Mouse (Mus musculus) embryonic facial prominence, embryonic 10.5 days (tissue): ENCODE results near the gene Ina. TPM values are rescaled to one million over a fixed set of nuclear protein-coding genes. Genes with fewer than 3 reads are reported as not detected.

Source experiments
- DNase-seq: peaks from one replicate; pipeline ENCODE4 v3.0.0-alpha.2; 2017; ENCODE audit warnings: low spot score
- H3K27ac ChIP-seq: fragments of 300-500 bp; sonication (generic); replicated peaks from 2 replicates; pipeline ENCODE4 v1.5.1; 2016; ENCODE audit warnings: mild to moderate bottlenecking
- H3K27me3 ChIP-seq: fragments of 300-500 bp; sonication (generic); replicated peaks from 2 replicates; pipeline ENCODE4 v1.6.1; 2016; ENCODE audit warnings: low read depth, mild to moderate bottlenecking; ENCODE audit not compliant: poor library complexity, severe bottlenecking
- H3K36me3 ChIP-seq: fragments of 300-500 bp; sonication (generic); replicated peaks from 2 replicates; pipeline ENCODE4 v1.6.1; 2016; ENCODE audit warnings: mild to moderate bottlenecking, moderate library complexity
- H3K4me1 ChIP-seq: fragments of 300-500 bp; sonication (generic); 2 replicates; pipeline ENCODE4 v1.6.1; 2016
- H3K4me3 ChIP-seq: fragments of 300-500 bp; sonication (generic); 2 replicates; pipeline ENCODE4 v1.5.1; 2016; ENCODE audit warnings: mild to moderate bottlenecking, moderate library complexity
- H3K9me3 ChIP-seq: fragments of 300-500 bp; sonication (generic); 2 replicates; pipeline ENCODE4 v1.6.1; 2016; ENCODE audit warnings: mild to moderate bottlenecking
- WGBS: fragments of 180-500 bp; shearing (Covaris S2); methylation state at CpG from one replicate; pipeline ENCODE4 v1.1.7; 2016; 5-methylcytosine and 5-hydroxymethylcytosine counted together
- polyA plus RNA-seq: library from polyadenylated mRNA; unstranded; fragments of >200 nt; fragmentation: Nextera tagmentation; extraction: Ambion mirVana; gene quantifications from 2 replicates; pipeline ENCODE4 v1.2.1, GENCODE M21; 2016

Ina gene
- polyA plus RNA-seq, 1 experiment from 2014 or later, result 24.3 TPM

DNA sequence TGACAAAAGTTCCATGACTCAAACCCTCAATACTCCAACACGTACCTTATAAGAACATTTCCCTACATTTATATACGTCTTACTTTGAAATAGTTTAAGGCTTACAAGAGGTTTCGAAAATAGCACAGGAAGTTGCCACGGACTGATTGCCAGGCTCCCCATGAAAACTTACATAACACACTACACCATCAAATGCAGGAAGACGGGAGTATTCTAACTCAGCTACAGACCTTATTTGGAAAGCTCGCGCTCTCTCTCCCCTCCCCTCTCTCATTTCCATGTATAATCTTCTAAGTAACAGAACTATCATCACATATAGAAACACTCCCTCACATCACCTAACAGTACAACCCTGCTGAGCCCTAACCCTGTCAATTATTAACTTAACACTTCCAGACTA, 5.1 kb upstream of the Ina start:
- Histone ChIP-seq H3K9me3 (no peaks in the 10 kb centered on the region), H3K36me3 (no peaks in the 10 kb centered on the region), H3K27ac (no peak overlapping the region), H3K27me3 (peaks cover 33% of the 10 kb centered on the region), H3K4me3 (no peak overlapping the region), H3K4me1 (peaks cover 4% of the 10 kb centered on the region)
- no peak for DNase-seq
- WGBS, result 91% methylated on average over 7 of the region's 7 CpGs

DNA sequence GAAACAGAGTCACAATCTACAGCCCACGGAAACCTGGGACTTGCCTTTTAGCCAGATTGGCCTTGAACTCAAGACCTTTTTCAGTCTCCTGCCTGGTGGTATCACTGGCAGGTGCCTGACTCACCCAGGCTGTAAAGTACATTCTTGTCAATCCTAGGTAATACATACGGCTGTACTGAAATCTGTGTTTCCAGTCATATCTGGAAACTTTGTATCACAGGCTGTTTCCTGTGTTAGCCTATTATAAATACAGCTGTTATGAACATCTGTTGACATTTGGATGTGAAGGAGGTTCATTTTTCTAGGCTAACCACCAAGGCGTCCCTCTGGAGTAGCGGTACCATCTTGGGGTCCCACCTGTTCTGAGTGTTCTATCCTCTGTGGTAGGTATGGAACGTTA, 4.6 kb upstream of the Ina start:
- Histone ChIP-seq H3K4me3 (no peak overlapping the region), H3K27ac (no peak overlapping the region), H3K4me1 (peaks cover 9% of the 10 kb centered on the region), H3K27me3 (peaks cover 39% of the 10 kb centered on the region), H3K9me3 (no peaks in the 10 kb centered on the region), H3K36me3 (no peaks in the 10 kb centered on the region)
- 88% methylated on average over 5 of the region's 5 CpGs for WGBS
- no peak for DNase-seq

DNA sequence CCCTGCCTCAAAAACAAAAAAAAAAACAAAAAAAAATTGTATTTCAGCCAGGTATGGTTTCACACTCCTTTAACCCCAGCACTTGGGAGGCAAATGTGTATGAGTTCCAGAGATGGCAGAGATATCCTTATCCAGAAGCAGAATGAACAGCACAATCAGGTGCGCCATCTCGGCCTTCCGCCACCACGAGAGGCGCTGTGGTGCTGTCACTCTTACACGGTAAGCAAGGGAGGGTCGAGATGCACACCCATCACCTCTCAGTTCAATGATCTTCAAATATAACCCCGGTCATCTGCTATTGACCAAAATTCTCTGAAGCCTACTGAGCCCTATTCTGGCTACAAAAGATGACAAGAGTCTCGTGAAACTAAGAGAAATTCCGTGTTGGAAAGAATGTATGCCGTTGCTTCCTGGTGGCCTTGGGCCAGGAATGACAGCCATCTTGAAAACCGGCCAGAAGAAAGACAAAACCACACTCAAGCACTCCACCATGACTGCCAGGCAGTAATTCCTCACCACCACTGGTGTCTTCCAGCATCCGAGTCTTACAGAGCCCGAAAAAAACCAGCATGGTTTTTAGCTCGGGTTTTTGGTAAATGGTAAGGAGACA, 1.9 kb upstream of the Ina start:
- WGBS, result 91% methylated on average over 15 of the region's 15 CpGs
- Histone ChIP-seq H3K4me1 (peaks cover 20% of the 10 kb centered on the region), H3K9me3 (no peaks in the 10 kb centered on the region), H3K27me3 (peaks cover 64% of the 10 kb centered on the region), H3K27ac (no peak overlapping the region), H3K36me3 (no peaks in the 10 kb centered on the region), H3K4me3 (no peak overlapping the region)
- DNase-seq, result no peak

DNA sequence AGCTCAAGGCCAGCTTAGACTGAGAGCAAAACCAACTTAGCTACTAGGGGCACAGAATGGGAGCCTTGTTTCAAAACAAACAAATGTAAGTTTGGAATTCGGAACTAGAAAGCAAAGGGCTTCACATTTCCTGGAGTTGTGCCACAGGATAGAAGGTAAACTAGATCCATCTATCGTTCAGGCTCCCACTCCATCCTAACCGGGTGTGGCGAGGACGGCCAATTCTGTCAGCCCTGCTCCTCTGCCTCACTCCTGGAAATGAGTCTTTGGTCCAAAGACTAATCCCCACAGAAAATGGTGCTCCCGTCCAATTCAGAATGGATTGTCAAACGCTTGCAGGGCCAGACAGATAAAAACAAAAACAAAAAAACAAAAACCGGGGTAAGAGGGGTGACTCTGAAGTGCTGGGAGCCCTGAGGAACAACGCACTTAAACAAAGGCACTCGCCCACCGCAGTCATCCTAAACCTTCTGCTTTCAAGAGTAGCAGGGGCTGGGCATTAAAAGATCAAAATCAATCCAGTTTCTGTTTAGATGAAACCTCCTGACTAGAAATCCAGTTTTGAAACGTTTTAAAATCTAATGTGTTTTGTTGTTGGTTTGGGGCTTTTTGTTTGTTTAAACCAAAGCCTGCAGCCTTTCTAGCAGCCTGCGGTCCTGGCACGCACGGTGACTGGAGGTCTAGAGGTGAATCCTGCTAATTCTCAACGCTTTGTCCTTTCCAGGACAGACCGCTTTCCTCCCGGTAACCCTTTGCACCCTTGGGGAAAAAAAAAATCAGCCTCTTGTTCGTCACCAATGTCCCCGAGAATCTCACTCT, 949 bp upstream of the Ina start:
- no peak for DNase-seq
- Histone ChIP-seq H3K4me3 (peak overlapping the region; percentile 63), H3K9me3 (no peaks in the 10 kb centered on the region), H3K36me3 (no peaks in the 10 kb centered on the region), H3K27me3 (peaks cover 73% of the 10 kb centered on the region), H3K27ac (peak overlapping the region; percentile 44; the same call in 1 of the 2 replicates), H3K4me1 (peaks cover 20% of the 10 kb centered on the region)
- 10% methylated on average over 20 of the region's 20 CpGs for WGBS

DNA sequence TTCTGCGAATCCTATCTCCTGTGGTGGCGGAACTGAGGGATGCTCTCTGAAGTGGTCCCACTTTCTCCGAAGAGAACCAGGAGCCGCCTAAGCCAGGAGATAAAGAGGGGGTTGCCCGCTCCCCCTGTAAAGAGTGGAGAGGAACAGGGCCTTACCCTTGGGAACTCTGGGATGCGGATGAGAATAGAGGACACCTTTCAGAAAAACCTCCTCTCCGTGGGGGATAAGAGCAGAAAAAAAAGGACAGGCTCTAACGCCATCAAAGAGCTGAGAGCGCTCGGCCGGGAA, 395 bp upstream of the Ina start:
- Histone ChIP-seq H3K4me3 (peak overlapping the region; percentile 63), H3K27me3 (peaks cover 76% of the 10 kb centered on the region), H3K36me3 (no peaks in the 10 kb centered on the region), H3K27ac (peak overlapping the region; percentile 44; the same call in 1 of the 2 replicates), H3K9me3 (no peaks in the 10 kb centered on the region), H3K4me1 (peaks cover 22% of the 10 kb centered on the region)
- under 1% methylated on average over 11 of the region's 11 CpGs for WGBS
- DNase-seq, result no peak

DNA sequence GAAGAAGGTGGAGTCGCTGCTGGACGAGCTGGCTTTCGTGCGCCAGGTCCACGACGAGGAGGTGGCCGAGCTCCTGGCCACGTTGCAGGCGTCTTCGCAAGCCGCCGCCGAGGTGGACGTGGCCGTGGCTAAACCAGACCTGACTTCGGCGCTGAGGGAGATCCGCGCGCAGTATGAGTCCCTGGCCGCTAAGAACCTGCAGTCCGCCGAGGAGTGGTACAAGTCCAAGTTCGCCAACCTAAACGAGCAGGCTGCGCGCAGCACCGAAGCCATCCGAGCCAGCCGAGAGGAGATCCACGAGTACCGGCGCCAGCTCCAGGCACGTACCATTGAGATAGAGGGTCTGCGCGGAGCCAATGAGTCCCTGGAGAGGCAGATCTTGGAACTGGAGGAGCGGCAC, 898 bp downstream of the Ina start:
- WGBS, result under 1% methylated on average over 37 of the region's 37 CpGs
- H3K9me3 ChIP-seq, result no peaks in the 10 kb centered on the region
- no peak for DNase-seq
- peaks cover 83% of the 10 kb centered on the region for H3K27me3 ChIP-seq
- H3K36me3 ChIP-seq, result no peaks in the 10 kb centered on the region
- H3K27ac ChIP-seq, result no peak overlapping the region; the same call in 1 of the 2 replicates
- peaks cover 28% of the 10 kb centered on the region for H3K4me1 ChIP-seq
- H3K4me3 ChIP-seq, result peak overlapping the region; percentile 63

DNA sequence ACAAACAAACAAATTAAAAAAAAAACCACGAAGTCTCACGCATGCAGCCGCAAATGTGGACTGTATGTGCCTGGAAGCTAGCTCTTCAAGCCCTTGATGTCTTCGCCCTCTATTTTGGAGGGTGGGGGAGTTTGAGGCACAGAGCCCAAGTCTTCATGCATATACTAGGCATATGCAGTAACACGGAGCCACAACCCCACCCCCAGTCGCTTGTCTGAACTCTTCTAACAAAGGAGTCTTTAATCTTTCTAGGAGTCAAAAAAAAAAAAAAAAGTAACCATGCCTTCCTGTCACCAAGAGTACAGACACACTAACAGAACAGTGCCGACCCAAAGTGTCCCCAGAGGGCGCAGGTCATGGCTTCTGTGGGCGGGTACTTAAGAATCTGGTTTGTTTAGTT, 1.5 kb downstream of the Ina start:
- no peak for DNase-seq
- H3K27ac ChIP-seq, result no peak overlapping the region
- peak overlapping the region; percentile 63 for H3K4me3 ChIP-seq

DNA sequence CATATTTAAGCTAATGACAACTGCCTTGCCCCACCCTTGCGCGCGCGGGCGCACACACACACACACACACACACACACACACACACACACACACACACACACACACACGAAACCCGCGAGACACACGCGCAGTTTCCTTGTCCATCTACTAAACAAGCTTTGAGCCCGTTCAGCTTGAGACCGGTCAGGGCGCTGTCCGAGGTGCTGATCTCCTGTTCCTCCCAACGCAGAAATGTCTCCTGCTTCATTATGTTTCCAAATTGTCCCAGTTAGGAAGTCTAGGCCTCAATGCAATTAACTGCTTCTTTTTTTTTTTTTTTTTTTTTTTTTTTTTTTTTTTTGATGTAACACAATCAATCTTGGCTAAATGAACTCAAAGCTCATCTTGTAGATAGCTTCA, 2.0 kb downstream of the Ina start:
- Histone ChIP-seq H3K27me3 (peaks cover 79% of the 10 kb centered on the region), H3K27ac (no peak overlapping the region), H3K36me3 (no peaks in the 10 kb centered on the region), H3K4me3 (peak overlapping the region; percentile 63), H3K9me3 (no peaks in the 10 kb centered on the region), H3K4me1 (peaks cover 28% of the 10 kb centered on the region)
- WGBS, result under 1% methylated on average over 15 of the region's 15 CpGs
- DNase-seq, result peak; percentile 91

More for the DNA sequence above, 1.5 kb downstream of the Ina start:
- Histone ChIP-seq H3K36me3 (no peaks in the 10 kb centered on the region), H3K4me1 (peaks cover 28% of the 10 kb centered on the region), H3K27me3 (peaks cover 83% of the 10 kb centered on the region), H3K9me3 (no peaks in the 10 kb centered on the region)
- 3% methylated on average over 9 of the region's 9 CpGs for WGBS

DNA sequence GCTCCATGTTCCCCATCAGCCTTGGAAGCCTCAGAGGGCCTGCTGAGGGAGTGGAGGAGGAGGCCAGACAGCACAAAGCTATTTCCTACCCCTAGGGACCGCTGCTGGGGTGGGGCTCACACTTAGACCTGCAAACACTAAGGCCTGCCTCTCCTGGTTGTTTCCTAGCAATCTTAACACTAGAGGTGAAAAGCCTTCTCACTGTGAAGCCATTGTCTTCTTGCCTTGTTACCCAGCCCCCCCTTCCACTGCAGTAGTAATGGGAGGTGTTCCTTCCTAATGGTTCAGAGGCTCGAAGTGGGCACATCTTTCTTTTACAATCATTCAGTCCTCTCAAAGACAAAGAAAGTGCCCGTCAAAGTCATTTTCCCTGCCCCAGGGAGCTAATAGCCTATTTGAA, 3.3 kb downstream of the Ina start:
- H3K36me3 ChIP-seq, result no peaks in the 10 kb centered on the region
- DNase-seq, result no peak
- WGBS, result 5% methylated on average over 3 of the region's 3 CpGs
- H3K4me3 ChIP-seq, result peak overlapping the region; percentile 29; the same call in 1 of the 2 replicates
- no peak overlapping the region for H3K27ac ChIP-seq
- no peaks in the 10 kb centered on the region for H3K9me3 ChIP-seq
- peaks cover 66% of the 10 kb centered on the region for H3K27me3 ChIP-seq
- peaks cover 28% of the 10 kb centered on the region for H3K4me1 ChIP-seq

DNA sequence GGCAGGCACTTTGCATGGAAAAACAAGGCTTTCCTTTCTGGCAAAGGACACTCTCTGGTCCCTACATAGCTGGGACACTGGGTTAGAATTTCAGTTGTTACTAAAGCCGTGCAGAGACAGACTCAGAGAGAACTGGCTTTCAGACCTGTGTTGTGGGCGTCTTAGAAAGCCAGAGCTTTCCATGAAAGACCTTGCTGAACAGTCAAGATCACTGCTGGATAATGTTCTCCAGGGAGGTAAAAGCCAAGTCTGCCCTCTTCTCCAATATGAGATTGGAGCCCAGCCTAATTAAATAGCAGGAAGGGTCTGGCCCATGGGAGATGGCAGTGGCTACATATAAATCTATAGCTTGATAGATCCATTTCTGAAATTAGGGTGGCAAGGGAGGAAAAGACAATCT, 3.8 kb downstream of the Ina start:
- no peak for DNase-seq
- Histone ChIP-seq H3K36me3 (no peaks in the 10 kb centered on the region), H3K9me3 (no peaks in the 10 kb centered on the region), H3K4me1 (peaks cover 28% of the 10 kb centered on the region), H3K4me3 (peak overlapping the region; percentile 29; the same call in 1 of the 2 replicates), H3K27me3 (peaks cover 61% of the 10 kb centered on the region), H3K27ac (no peak overlapping the region)
- 31% methylated on average over 2 of the region's 2 CpGs for WGBS

DNA sequence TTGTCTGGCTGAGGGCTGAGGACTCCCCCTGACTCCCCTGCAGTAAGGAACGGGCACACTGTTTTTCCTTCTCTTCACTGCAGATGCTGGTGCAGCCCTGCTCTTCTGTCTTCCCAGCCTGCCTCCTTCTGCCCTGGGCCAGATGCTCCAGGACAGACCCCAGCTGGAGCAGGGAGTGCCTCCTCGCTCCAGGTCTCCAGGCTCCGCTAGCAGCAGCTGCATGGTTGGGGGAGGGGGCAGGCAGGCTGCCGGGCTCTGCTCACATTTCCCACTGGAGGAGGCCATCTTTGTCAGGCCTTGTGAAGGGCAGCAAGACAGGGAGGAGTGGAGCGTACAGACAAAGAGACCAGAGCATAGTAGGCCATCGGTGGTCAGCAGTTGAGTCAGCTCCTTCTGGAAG, 4.8 kb downstream of the Ina start:
- 25% methylated on average over 6 of the region's 6 CpGs for WGBS
- Histone ChIP-seq H3K4me1 (peaks cover 29% of the 10 kb centered on the region), H3K9me3 (no peaks in the 10 kb centered on the region), H3K27ac (no peak overlapping the region), H3K27me3 (peaks cover 51% of the 10 kb centered on the region), H3K4me3 (no peak overlapping the region; the same call in 1 of the 2 replicates), H3K36me3 (no peaks in the 10 kb centered on the region; the same call in 1 of the 2 replicates)
- peak; percentile 59 for DNase-seq

DNA sequence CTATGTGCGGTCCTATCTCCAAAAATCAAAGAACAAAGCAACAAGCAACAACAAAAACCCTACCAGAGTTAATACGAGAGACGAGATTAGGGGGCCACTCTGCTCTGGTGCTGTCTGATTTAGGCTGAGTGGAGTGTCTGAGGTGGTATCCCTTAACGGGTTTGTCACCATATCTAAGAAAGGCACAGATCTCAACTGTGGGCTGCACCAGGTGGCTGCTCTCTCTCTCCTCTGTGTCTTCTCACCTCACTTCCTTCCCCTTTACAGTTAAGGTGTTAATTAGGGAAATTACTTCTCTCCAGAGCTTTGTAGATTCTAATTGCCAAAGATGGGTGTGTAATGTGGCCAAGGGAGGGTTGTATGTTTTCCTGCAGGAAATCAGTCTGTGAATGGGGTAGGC, 8.2 kb downstream of the Ina start:
- WGBS, result 90% methylated on average over 4 of the region's 4 CpGs
- no peak overlapping the region for H3K4me3 ChIP-seq
- H3K27ac ChIP-seq, result no peak overlapping the region
- H3K9me3 ChIP-seq, result no peaks in the 10 kb centered on the region
- no peak for DNase-seq
- no peaks in the 10 kb centered on the region; the same call in 1 of the 2 replicates for H3K36me3 ChIP-seq
- H3K4me1 ChIP-seq, result peaks cover 18% of the 10 kb centered on the region
- H3K27me3 ChIP-seq, result peaks cover 19% of the 10 kb centered on the region

DNA sequence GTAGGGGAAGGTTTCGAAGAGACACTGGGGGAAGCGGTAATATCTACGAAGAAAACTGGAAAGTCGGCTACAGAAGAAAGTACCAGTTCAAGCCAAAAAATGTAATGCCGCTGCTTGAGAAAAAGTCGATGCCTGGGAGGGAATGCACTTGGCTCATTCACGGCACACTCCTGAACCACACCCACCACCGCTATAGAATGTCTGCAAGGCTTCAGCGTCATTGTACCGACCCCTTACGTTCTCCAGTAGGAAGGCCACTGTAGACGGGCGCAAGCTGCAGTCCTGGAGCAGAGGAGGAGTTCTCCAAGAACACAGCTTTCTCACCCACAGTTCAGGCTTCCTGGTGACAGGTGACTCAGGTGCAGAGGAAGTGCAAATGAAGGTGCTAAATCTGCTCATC, 9.0 kb downstream of the Ina start:
- 91% methylated on average over 13 of the region's 13 CpGs for WGBS
- Histone ChIP-seq H3K9me3 (no peaks in the 10 kb centered on the region), H3K27me3 (peaks cover 10% of the 10 kb centered on the region), H3K4me1 (peaks cover 18% of the 10 kb centered on the region), H3K27ac (no peak overlapping the region), H3K4me3 (no peak overlapping the region), H3K36me3 (no peaks in the 10 kb centered on the region; the same call in 1 of the 2 replicates)
- no peak for DNase-seq
